Mouse (Mus musculus) bone marrow, adult 2 months (tissue): ENCODE data around the gene Dsn1.

Experiments used
- CTCF ChIP-seq: fragments of 200-500 bp; IDR thresholded peaks from 2 replicates; pipeline ENCODE4 v1.5.1; 2011; ENCODE audit warnings: low read length, control low read depth; ENCODE audit not compliant: control insufficient read depth, insufficient read depth
- POLR2A ChIP-seq: fragments of 200-500 bp; IDR thresholded peaks from 2 replicates; pipeline ENCODE4 v1.6.1; 2011; ENCODE audit warnings: low read depth, mild to moderate bottlenecking, control low read depth, low read length, borderline replicate concordance; ENCODE audit not compliant: control insufficient read depth

DNA sequence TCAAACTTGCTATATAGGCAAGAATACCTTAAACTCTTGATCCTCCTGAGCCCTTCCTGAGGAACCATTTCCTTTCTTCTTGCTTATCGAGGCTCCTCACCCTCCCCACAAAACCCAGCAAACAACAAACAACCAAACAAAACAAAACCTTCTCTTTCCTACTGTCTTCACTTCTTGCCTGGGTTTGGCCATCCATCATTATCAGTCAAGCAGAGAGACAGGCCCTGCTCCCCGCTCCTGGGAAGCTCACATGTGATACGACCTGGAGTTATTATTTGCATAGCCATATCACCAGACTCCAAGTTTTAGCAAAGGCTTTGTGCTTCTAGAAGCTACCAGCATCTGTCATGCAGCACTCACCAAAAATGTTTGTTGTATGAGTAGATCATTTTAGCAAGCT lies 19.6 kb downstream of the Dsn1 start:
- TF ChIP-seq POLR2A (no peak), CTCF (no peak)
